Mouse (Mus musculus) CH12.LX (cell line): ENCODE data around the gene Ppp6r3.

ENCODE experiments used
- CHD2 ChIP-seq: IDR thresholded peaks from 2 replicates; pipeline ENCODE4 v1.6.1; 2011; ENCODE audit warnings: low read length, improper control_type of control experiment
- CTCF ChIP-seq, 2 experiments: IDR thresholded peaks in 1 of 2; conservative IDR thresholded peaks in 1 of 2; 2 replicates each; pipeline ENCODE4 v1.5.1; 2011 to 2012; ENCODE audit warnings: low read depth in 2 of 2, low read length in 2 of 2, improper control_type of control experiment in 1 of 2, inconsistent platforms in 1 of 2, mild to moderate bottlenecking in 1 of 2, moderate library complexity in 1 of 2
- E2F4 ChIP-seq: IDR thresholded peaks from 2 replicates; pipeline ENCODE4 v1.6.1; 2011; ENCODE audit warnings: low read depth, low read length, improper control_type of control experiment; ENCODE audit not compliant: insufficient replicate concordance
- EP300 ChIP-seq: IDR thresholded peaks from 2 replicates; pipeline ENCODE4 v1.6.1; 2011; ENCODE audit warnings: low read length, improper control_type of control experiment
- IRF4 ChIP-seq: IDR thresholded peaks from 2 replicates; pipeline ENCODE4 v1.6.1; 2014; ENCODE audit warnings: low read depth, mild to moderate bottlenecking, inconsistent platforms, low read length, improper control_type of control experiment
- MXI1 ChIP-seq: IDR thresholded peaks from 2 replicates; pipeline ENCODE4 v1.6.1; 2011; ENCODE audit warnings: mild to moderate bottlenecking, low read depth, low read length, improper control_type of control experiment
- NRF1 ChIP-seq: IDR thresholded peaks from 2 replicates; pipeline ENCODE4 v1.6.1; 2014; ENCODE audit warnings: low read depth, mild to moderate bottlenecking, inconsistent platforms, low read length, improper control_type of control experiment, moderate library complexity
- POLR2A ChIP-seq: IDR thresholded peaks from 2 replicates; pipeline ENCODE4 v1.6.1; 2011; ENCODE audit warnings: low read depth, mild to moderate bottlenecking, improper control_type of control experiment, low read length
- RCOR1 ChIP-seq: conservative IDR thresholded peaks from 2 replicates; pipeline ENCODE4 v1.6.1; 2012; ENCODE audit warnings: low read depth, mild to moderate bottlenecking, inconsistent platforms, low read length, improper control_type of control experiment
- ZKSCAN1 ChIP-seq: IDR thresholded peaks from 2 replicates; pipeline ENCODE4 v1.6.1; 2012; ENCODE audit warnings: low read depth, inconsistent platforms, low read length, improper control_type of control experiment, borderline replicate concordance
- ZMIZ1 ChIP-seq: IDR thresholded peaks from 2 replicates; pipeline ENCODE4 v1.6.1; 2012; ENCODE audit warnings: low read depth, mild to moderate bottlenecking, inconsistent platforms, low read length, improper control_type of control experiment
- ZNF384 ChIP-seq: IDR thresholded peaks from 2 replicates; pipeline ENCODE4 v1.6.1; 2012; ENCODE audit warnings: low read depth, low read length, improper control_type of control experiment, inconsistent platforms

- no peak for TF ChIP-seq ZMIZ1
- no peak for TF ChIP-seq IRF4
- no peak for TF ChIP-seq ZKSCAN1
- peak in 1 of 2 experiments; percentile 37; a peak in 2 of 4 replicates for TF ChIP-seq CTCF (conservative IDR thresholded peaks at IDR 0.05 in 1 of 2, IDR thresholded peaks at IDR 0.05 in 1 of 2; ENCODE audit: low read depth in 2 of 2, low read length in 2 of 2)
- no peak for TF ChIP-seq EP300
- no peak for TF ChIP-seq NRF1
- no peak for TF ChIP-seq POLR2A
- no peak for TF ChIP-seq MXI1
- no peak for TF ChIP-seq CHD2
- no peak for TF ChIP-seq E2F4
- TF ChIP-seq RCOR1 = no peak
- no peak for TF ChIP-seq ZNF384
Measured at GRCm38 (mm10) chr19:3497216-3497615, 78.3 kb downstream of the Ppp6r3 start.
